Mouse (Mus musculus) heart, embryonic 12.5 days (tissue): ENCODE results near the gene Lrmda. TPM values are rescaled to one million over a fixed set of nuclear protein-coding genes. Genes with fewer than 3 reads are reported as not detected.

Source experiments
- ATAC-seq: fragments of 200-750 bp; cut with Nextera tagmentation; 2 replicates; pipeline ENCODE4 v1.8.0; 2017; ENCODE audit warnings: moderate TSS enrichment, moderate library complexity; ENCODE audit not compliant: insufficient number of reproducible peaks, low FRiP score
- H3K27ac ChIP-seq: fragments of 300-500 bp; sonication (generic); 2 replicates; pipeline ENCODE4 v1.5.1; 2016; ENCODE audit warnings: mild to moderate bottlenecking, moderate library complexity; ENCODE audit not compliant: poor library complexity, severe bottlenecking
- H3K27me3 ChIP-seq: fragments of 300-500 bp; sonication (generic); replicated peaks from 2 replicates; pipeline ENCODE4 v1.6.1; 2016; ENCODE audit warnings: mild to moderate bottlenecking, moderate library complexity
- H3K36me3 ChIP-seq: fragments of 300-500 bp; sonication (generic); 2 replicates; pipeline ENCODE4 v1.6.1; 2016; ENCODE audit warnings: mild to moderate bottlenecking, moderate library complexity
- H3K4me1 ChIP-seq: fragments of 300-500 bp; sonication (generic); replicated peaks from 2 replicates; pipeline ENCODE4 v1.6.1; 2016; ENCODE audit warnings: mild to moderate bottlenecking
- H3K4me2 ChIP-seq: fragments of 300-500 bp; sonication (generic); 2 replicates; pipeline ENCODE4 v1.6.1; 2016; ENCODE audit warnings: mild to moderate bottlenecking, moderate library complexity
- H3K4me3 ChIP-seq: fragments of 300-500 bp; sonication (generic); 2 replicates; pipeline ENCODE4 v1.5.1; 2016; ENCODE audit warnings: mild to moderate bottlenecking
- H3K9ac ChIP-seq: fragments of 300-500 bp; sonication (generic); 2 replicates; pipeline ENCODE4 v1.6.1; 2016; ENCODE audit warnings: mild to moderate bottlenecking, moderate library complexity
- H3K9me3 ChIP-seq: fragments of 300-500 bp; sonication (generic); replicated peaks from 2 replicates; pipeline ENCODE4 v1.6.1; 2016; ENCODE audit warnings: mild to moderate bottlenecking, moderate library complexity
- WGBS: fragments of 180-500 bp; shearing (Covaris S2); methylation state at CpG from one replicate; pipeline ENCODE4 v1.1.7; 2016; 5-methylcytosine and 5-hydroxymethylcytosine counted together
- polyA plus RNA-seq: library from polyadenylated mRNA; unstranded; fragments of >200 nt; fragmentation: Nextera tagmentation; extraction: Ambion mirVana; gene quantifications from 2 replicates; pipeline ENCODE4 v1.2.1, GENCODE M21; 2016

Gene Lrmda
- polyA plus RNA-seq, 1 experiment from 2014 or later: 1.0 TPM

- H3K9me3 ChIP-seq: no peaks in the 10 kb centered on the region
Observed at GRCm38 (mm10) chr14:22964796-22965660, 945.5 kb downstream of the Lrmda start.

GRCm38 (mm10) chr14:22968705-22969104 lies 949.2 kb downstream of the Lrmda start:
- no peak overlapping the region for H3K27ac ChIP-seq
- no peaks in the 10 kb centered on the region for H3K9me3 ChIP-seq
- H3K36me3 ChIP-seq: no peaks in the 10 kb centered on the region
- no peak overlapping the region for H3K9ac ChIP-seq
- 77% methylated on average over 5 of the region's 5 CpGs for WGBS
- H3K4me3 ChIP-seq: no peak overlapping the region
- no peaks in the 10 kb centered on the region for H3K4me1 ChIP-seq
- no peaks in the 10 kb centered on the region for H3K27me3 ChIP-seq
- H3K4me2 ChIP-seq: no peak overlapping the region
- no peak for ATAC-seq

More at GRCm38 (mm10) chr14:22964796-22965660, 945.5 kb downstream of the Lrmda start:
- H3K4me2 ChIP-seq: no peak overlapping the region
- no peak for ATAC-seq
- H3K4me3 ChIP-seq: no peak overlapping the region
- H3K4me1 ChIP-seq: no peaks in the 10 kb centered on the region
- 75% methylated on average over 9 of the region's 9 CpGs for WGBS
- no peaks in the 10 kb centered on the region for H3K36me3 ChIP-seq
- H3K9ac ChIP-seq: no peak overlapping the region
- H3K27ac ChIP-seq: no peak overlapping the region
- H3K27me3 ChIP-seq: no peaks in the 10 kb centered on the region

GRCm38 (mm10) chr14:22986736-22987135 lies 967.2 kb downstream of the Lrmda start:
- H3K4me2 ChIP-seq: no peak overlapping the region
- H3K27ac ChIP-seq: no peak overlapping the region
- ATAC-seq: no peak
- no peaks in the 10 kb centered on the region for H3K27me3 ChIP-seq
- no peak overlapping the region for H3K9ac ChIP-seq
- no peak overlapping the region for H3K4me3 ChIP-seq
- 57% methylated on average over 2 of the region's 2 CpGs for WGBS
- H3K36me3 ChIP-seq: no peaks in the 10 kb centered on the region
- no peaks in the 10 kb centered on the region for H3K9me3 ChIP-seq
- H3K4me1 ChIP-seq: no peaks in the 10 kb centered on the region

GRCm38 (mm10) chr14:22988090-22988669 lies 968.7 kb downstream of the Lrmda start:
- Histone ChIP-seq H3K4me1 (no peaks in the 10 kb centered on the region), H3K4me3 (no peak overlapping the region), H3K27ac (no peak overlapping the region), H3K4me2 (no peak overlapping the region), H3K27me3 (no peaks in the 10 kb centered on the region), H3K9ac (no peak overlapping the region), H3K36me3 (no peaks in the 10 kb centered on the region), H3K9me3 (no peaks in the 10 kb centered on the region)
- 80% methylated on average over 3 of the region's 3 CpGs for WGBS
- ATAC-seq: no peak

- 55% methylated on average over 8 of the region's 8 CpGs for WGBS
- ATAC-seq: no peak
- no peaks in the 10 kb centered on the region for H3K36me3 ChIP-seq
- no peaks in the 10 kb centered on the region for H3K9me3 ChIP-seq
- H3K4me3 ChIP-seq: no peak overlapping the region
- no peak overlapping the region for H3K4me2 ChIP-seq
- H3K27me3 ChIP-seq: no peaks in the 10 kb centered on the region
- no peak overlapping the region for H3K9ac ChIP-seq
- no peaks in the 10 kb centered on the region for H3K4me1 ChIP-seq
- no peak overlapping the region for H3K27ac ChIP-seq
Observed at GRCm38 (mm10) chr14:22995184-22995935, 975.8 kb downstream of the Lrmda start.

- no peak for ATAC-seq
- H3K27me3 ChIP-seq: no peaks in the 10 kb centered on the region
- H3K4me1 ChIP-seq: no peaks in the 10 kb centered on the region
- H3K27ac ChIP-seq: no peak overlapping the region
- H3K4me2 ChIP-seq: no peak overlapping the region
- H3K36me3 ChIP-seq: no peaks in the 10 kb centered on the region
- no peak overlapping the region for H3K9ac ChIP-seq
- 62% methylated on average over 3 of the region's 3 CpGs for WGBS
- H3K9me3 ChIP-seq: no peaks in the 10 kb centered on the region
- no peak overlapping the region for H3K4me3 ChIP-seq
Observed at GRCm38 (mm10) chr14:22998906-22999305, 979.4 kb downstream of the Lrmda start.

GRCm38 (mm10) chr14:23011989-23012388 lies 992.5 kb downstream of the Lrmda start:
- Histone ChIP-seq H3K9ac (no peak overlapping the region), H3K27ac (no peak overlapping the region), H3K4me1 (peaks cover 4% of the 10 kb centered on the region; the same call in 1 of the 2 replicates), H3K4me2 (no peak overlapping the region), H3K36me3 (no peaks in the 10 kb centered on the region), H3K27me3 (no peaks in the 10 kb centered on the region), H3K4me3 (no peak overlapping the region), H3K9me3 (no peaks in the 10 kb centered on the region)
- no peak for ATAC-seq
- 65% methylated on average over 1 of the region's 1 CpGs for WGBS

- Histone ChIP-seq H3K4me3 (no peak overlapping the region), H3K4me2 (no peak overlapping the region), H3K36me3 (no peaks in the 10 kb centered on the region), H3K9ac (no peak overlapping the region), H3K27ac (no peak overlapping the region), H3K9me3 (no peaks in the 10 kb centered on the region), H3K4me1 (peaks cover 4% of the 10 kb centered on the region; the same call in 1 of the 2 replicates), H3K27me3 (no peaks in the 10 kb centered on the region)
- ATAC-seq: no peak
- 70% methylated on average over 2 of the region's 2 CpGs for WGBS
Observed at GRCm38 (mm10) chr14:23014747-23015286, 995.3 kb downstream of the Lrmda start.

GRCm38 (mm10) chr14:23015321-23016067 lies 996.0 kb downstream of the Lrmda start:
- no peak for ATAC-seq
- H3K4me1 ChIP-seq: peaks cover 4% of the 10 kb centered on the region; the same call in 1 of the 2 replicates
- H3K27ac ChIP-seq: no peak overlapping the region

GRCm38 (mm10) chr14:23016068-23016611 lies 996.6 kb downstream of the Lrmda start:
- no peak overlapping the region for H3K9ac ChIP-seq
- WGBS: 83% methylated on average over 1 of the region's 1 CpGs
- H3K9me3 ChIP-seq: no peaks in the 10 kb centered on the region
- H3K27me3 ChIP-seq: no peaks in the 10 kb centered on the region
- no peak for ATAC-seq
- no peaks in the 10 kb centered on the region for H3K36me3 ChIP-seq
- H3K4me1 ChIP-seq: peaks cover 4% of the 10 kb centered on the region; the same call in 1 of the 2 replicates
- H3K27ac ChIP-seq: no peak overlapping the region
- H3K4me2 ChIP-seq: no peak overlapping the region
- no peak overlapping the region for H3K4me3 ChIP-seq

More at GRCm38 (mm10) chr14:23015321-23016067, 996.0 kb downstream of the Lrmda start:
- no peak overlapping the region for H3K9ac ChIP-seq
- H3K9me3 ChIP-seq: no peaks in the 10 kb centered on the region
- no peaks in the 10 kb centered on the region for H3K27me3 ChIP-seq
- no peak overlapping the region for H3K4me3 ChIP-seq
- WGBS: 76% methylated on average over 16 of the region's 16 CpGs
- no peak overlapping the region for H3K4me2 ChIP-seq
- H3K36me3 ChIP-seq: no peaks in the 10 kb centered on the region
